Mouse (Mus musculus): ENCODE measurements around the gene Rtn4. TPM values are rescaled to one million over a fixed set of nuclear protein-coding genes. Genes with fewer than 3 reads are reported as not detected.

Gene Rtn4
- total RNA-seq, 2 experiments from 2014 or later = 660 to 716 TPM

DNA sequence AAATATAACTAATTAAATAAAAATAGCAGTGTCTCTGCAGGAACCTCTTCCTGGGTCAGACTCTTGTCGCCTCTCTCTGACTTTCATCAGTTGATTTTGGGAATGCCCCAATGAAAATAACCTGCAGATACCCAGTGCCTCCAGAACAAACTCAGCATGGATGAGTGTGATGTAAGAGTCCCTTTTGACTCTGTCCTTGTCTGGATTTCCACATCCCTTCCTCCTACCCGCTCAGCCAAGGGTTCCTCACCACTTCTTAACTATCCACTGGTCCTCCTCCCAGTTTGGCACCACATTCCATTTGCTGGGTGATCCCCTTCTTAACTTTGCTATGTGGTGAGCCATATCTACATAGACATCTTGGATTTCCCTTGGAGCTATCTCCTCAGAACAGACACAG lies 98.0 kb downstream of the Rtn4 start:
- no peak for DNase-seq
- intact Hi-C loops (cut with DNase I) = no loop called here

Other genes starting within 250 kb of the Rtn4 start
- 10 to 100 TPM; 18.8 to 20.3 TPM for gene Prorsd1, start 177.9 kb upstream of the Rtn4 start, total RNA-seq (2021)
- gene Mtif2, start 166.5 kb upstream of the Rtn4 start, total RNA-seq (2021) = 10 to 100 TPM; 23.1 to 23.5 TPM
- not detected for gene Clhc1, start 145.0 kb upstream of the Rtn4 start, total RNA-seq (2021)
- gene Rps27a, start 144.8 kb upstream of the Rtn4 start, total RNA-seq (2021) = 100 to 1,000 TPM; 310 to 371 TPM
- gene 4931440F15Rik, start 132.7 kb downstream of the Rtn4 start, total RNA-seq (2021) = 1 to 10 TPM; 2.2 to 2.6 TPM

Measured in gastrocnemius, postnatal 36 days (tissue).